Mouse (Mus musculus) myocyte (in vitro differentiated cells): ENCODE measurements around the gene Lhx6. TPM values are rescaled to one million over a fixed set of nuclear protein-coding genes. Genes with fewer than 3 reads are reported as not detected.
A peak's percentile ranks its signal among the peaks of the same experiment; 100 is the strongest.

Experiments
- H3K27me3 ChIP-seq: one replicate; pipeline ENCODE4 v1.6.1; 2011; ENCODE audit not compliant: control insufficient read depth, insufficient read depth, insufficient read length
- H3K36me3 ChIP-seq: one replicate; pipeline ENCODE4 v1.6.1; 2011; ENCODE audit not compliant: control insufficient read depth, insufficient read depth
- H3K4me2 ChIP-seq: one replicate; pipeline ENCODE4 v1.6.1; 2011; ENCODE audit warnings: low read depth, control low read depth
- H3K4me3 ChIP-seq: one replicate; pipeline ENCODE4 v1.5.1; 2011; ENCODE audit warnings: mild to moderate bottlenecking, control low read depth, moderate library complexity
- H3K79me2 ChIP-seq: one replicate; pipeline ENCODE4 v1.6.1; 2011; ENCODE audit not compliant: control insufficient read depth, insufficient read depth
- H3ac ChIP-seq: one replicate; pipeline ENCODE4 v1.6.1; 2011; ENCODE audit not compliant: control insufficient read depth, insufficient read length
- CEBPB ChIP-seq: IDR thresholded peaks from 2 replicates; pipeline ENCODE4 v1.6.1; 2011; ENCODE audit warnings: mild to moderate bottlenecking, moderate library complexity; ENCODE audit not compliant: poor library complexity, insufficient read depth, severe bottlenecking
- E2F4 ChIP-seq: IDR thresholded peaks from one replicate; pipeline ENCODE4 v1.6.1; 2011; ENCODE audit warnings: mild to moderate bottlenecking, control low read depth, moderate library complexity; ENCODE audit not compliant: insufficient read depth
- MAX ChIP-seq: IDR thresholded peaks from one replicate; pipeline ENCODE4 v1.6.1; 2011; ENCODE audit warnings: low read depth, mild to moderate bottlenecking, control low read depth
- MYOD1 ChIP-seq, 3 experiments: IDR thresholded peaks; one replicate each; pipeline ENCODE4 v1.6.1; 2011; ENCODE audit warnings: control low read depth in 2 of 3, low read depth in 2 of 3, mild to moderate bottlenecking in 2 of 3, moderate library complexity in 1 of 3; ENCODE audit not compliant: insufficient read length in 2 of 3, control insufficient read depth in 1 of 3
- MYOG ChIP-seq, 3 experiments: IDR thresholded peaks; one replicate each; pipeline ENCODE4 v1.6.1; 2011; ENCODE audit warnings: control low read depth in 2 of 3, low read depth in 2 of 3, mild to moderate bottlenecking in 2 of 3; ENCODE audit not compliant: insufficient read length in 2 of 3, control insufficient read depth in 1 of 3, insufficient read depth in 1 of 3
- POLR2A ChIP-seq: IDR thresholded peaks from one replicate; pipeline ENCODE4 v1.6.1; 2011; ENCODE audit warnings: low read depth, mild to moderate bottlenecking, control low read depth, moderate library complexity; ENCODE audit not compliant: insufficient read length
- POLR2AphosphoS2 ChIP-seq: IDR thresholded peaks from one replicate; pipeline ENCODE4 v1.6.1; 2011; ENCODE audit warnings: low read depth, control low read depth; ENCODE audit not compliant: insufficient read length
- REST ChIP-seq: IDR thresholded peaks from one replicate; pipeline ENCODE4 v1.6.1; 2011; ENCODE audit warnings: mild to moderate bottlenecking, control low read depth, moderate library complexity; ENCODE audit not compliant: insufficient read depth, insufficient read length
- SRF ChIP-seq: IDR thresholded peaks from one replicate; pipeline ENCODE4 v1.6.1; 2011; ENCODE audit warnings: low read depth; ENCODE audit not compliant: control insufficient read depth, insufficient read length
- TCF12 ChIP-seq: IDR thresholded peaks from one replicate; pipeline ENCODE4 v1.6.1; 2011; ENCODE audit warnings: mild to moderate bottlenecking, control low read depth; ENCODE audit not compliant: poor library complexity, insufficient read depth, severe bottlenecking
- TCF3 ChIP-seq: IDR thresholded peaks from one replicate; pipeline ENCODE4 v1.6.1; 2011; ENCODE audit warnings: low read depth, control low read depth; ENCODE audit not compliant: insufficient read length
- USF1 ChIP-seq: IDR thresholded peaks from one replicate; pipeline ENCODE4 v1.6.1; 2011; ENCODE audit warnings: low read depth, mild to moderate bottlenecking, control low read depth, moderate library complexity
- polyA plus RNA-seq: library from polyadenylated mRNA; unstranded; fragments of >200 nt; fragmentation: generic; extraction: Trizol; gene quantifications from one replicate; pipeline ENCODE4 v1.2.1, GENCODE M21; 2012; ENCODE audit warnings: missing spikeins

The Lhx6 gene
- polyA plus RNA-seq, 1 experiment: 1.1 TPM

GRCm38 (mm10) chr2:36053249-36053648 lies 52.0 kb downstream of the Lhx6 start:
- Histone ChIP-seq H3K27me3 (no peaks in the 10 kb centered on the region), H3K4me3 (no peak overlapping the region), H3K36me3 (no peaks in the 10 kb centered on the region), H3ac (no peak overlapping the region), H3K4me2 (no peak overlapping the region), H3K79me2 (peaks cover 7% of the 10 kb centered on the region)
- TF ChIP-seq CEBPB (no peak), POLR2A (no peak), POLR2AphosphoS2 (no peak), TCF12 (no peak), E2F4 (no peak), MYOG (IDR thresholded peaks at IDR 0.05; ENCODE audit: control insufficient read depth in 1 of 3, insufficient read depth in 1 of 3, insufficient read length in 2 of 3, low read depth in 2 of 3) (no peak), MYOD1 (IDR thresholded peaks at IDR 0.05; ENCODE audit: control insufficient read depth in 1 of 3, insufficient read length in 2 of 3, low read depth in 2 of 3) (no peak), MAX (no peak)

GRCm38 (mm10) chr2:36049567-36049954 lies 55.6 kb downstream of the Lhx6 start:
- no peaks in the 10 kb centered on the region for H3K36me3 ChIP-seq
- TF ChIP-seq SRF (no peak), POLR2A (no peak), REST (no peak), CEBPB (no peak), MYOG (IDR thresholded peaks at IDR 0.05; ENCODE audit: control insufficient read depth in 1 of 3, insufficient read depth in 1 of 3, insufficient read length in 2 of 3, low read depth in 2 of 3) (no peak), E2F4 (no peak), TCF3 (no peak), USF1 (no peak), MAX (no peak), POLR2AphosphoS2 (no peak), MYOD1 (IDR thresholded peaks at IDR 0.05; ENCODE audit: control insufficient read depth in 1 of 3, insufficient read length in 2 of 3, low read depth in 2 of 3) (no peak), TCF12 (no peak)
- H3ac ChIP-seq: peak overlapping the region; percentile 50
- H3K79me2 ChIP-seq: peaks cover 42% of the 10 kb centered on the region
- H3K27me3 ChIP-seq: no peaks in the 10 kb centered on the region
- peak overlapping the region; percentile 41 for H3K4me2 ChIP-seq
- peak overlapping the region; percentile 76 for H3K4me3 ChIP-seq

GRCm38 (mm10) chr2:36048748-36049566 lies 56.3 kb downstream of the Lhx6 start, which contains the start of the genes Ndufa8 and Morn5:
Gene Ndufa8 (minus strand): TSS chr2:36049406.
Gene Morn5 (plus strand): TSS chr2:36049458.
- Histone ChIP-seq H3K79me2 (peaks cover 45% of the 10 kb centered on the region), H3ac (peak within 1 kb of the TSS; percentile 50), H3K27me3 (no peaks in the 10 kb centered on the region), H3K36me3 (peaks cover 1% of the 10 kb centered on the region), H3K4me2 (peak within 1 kb of the TSS; percentile 94), H3K4me3 (peak within 1 kb of the TSS; percentile 76)
- TF ChIP-seq POLR2A (peak; percentile 98), E2F4 (no peak), MYOD1 (IDR thresholded peaks at IDR 0.05; ENCODE audit: control insufficient read depth in 1 of 3, insufficient read length in 2 of 3, low read depth in 2 of 3) (peak; percentile 42 to 76 (median 68)), USF1 (no peak), MAX (no peak), MYOG (IDR thresholded peaks at IDR 0.05; ENCODE audit: control insufficient read depth in 1 of 3, insufficient read depth in 1 of 3, insufficient read length in 2 of 3, low read depth in 2 of 3) (peak; percentile 39 to 64 (median 42)), SRF (peak; percentile 80), REST (peak; percentile 4), POLR2AphosphoS2 (peak; percentile 96), TCF3 (no peak)

GRCm38 (mm10) chr2:36048164-36048563 lies 57.0 kb downstream of the Lhx6 start:
- peak overlapping the region; percentile 94 for H3K4me2 ChIP-seq
- no peaks in the 10 kb centered on the region for H3K27me3 ChIP-seq
- H3K4me3 ChIP-seq: peak overlapping the region; percentile 76
- H3K79me2 ChIP-seq: peaks cover 45% of the 10 kb centered on the region
- TF ChIP-seq E2F4: no peak
- TF ChIP-seq REST: no peak
- TF ChIP-seq MYOD1 (IDR thresholded peaks at IDR 0.05; ENCODE audit: control insufficient read depth in 1 of 3, insufficient read length in 2 of 3, low read depth in 2 of 3): no peak
- TF ChIP-seq SRF: no peak
- TF ChIP-seq CEBPB: no peak
- no peak for TF ChIP-seq POLR2AphosphoS2
- TF ChIP-seq MAX: no peak
- no peak for TF ChIP-seq TCF3
- TF ChIP-seq TCF12: no peak
- no peak for TF ChIP-seq MYOG (IDR thresholded peaks at IDR 0.05; ENCODE audit: control insufficient read depth in 1 of 3, insufficient read depth in 1 of 3, insufficient read length in 2 of 3, low read depth in 2 of 3)
- TF ChIP-seq POLR2A: no peak
- TF ChIP-seq USF1: no peak
- peak overlapping the region; percentile 50 for H3ac ChIP-seq
- H3K36me3 ChIP-seq: peaks cover 9% of the 10 kb centered on the region

GRCm38 (mm10) chr2:36040872-36041271 lies 64.3 kb downstream of the Lhx6 start:
- Histone ChIP-seq H3K4me3 (no peak overlapping the region), H3K27me3 (no peaks in the 10 kb centered on the region), H3K4me2 (no peak overlapping the region), H3K79me2 (peaks cover 34% of the 10 kb centered on the region), H3K36me3 (peaks cover 23% of the 10 kb centered on the region), H3ac (no peak overlapping the region)
- no peak for TF ChIP-seq POLR2AphosphoS2
- TF ChIP-seq REST: no peak
- TF ChIP-seq E2F4: no peak
- TF ChIP-seq POLR2A: no peak
- no peak for TF ChIP-seq CEBPB
- TF ChIP-seq TCF12: no peak
- TF ChIP-seq TCF3: no peak
- no peak for TF ChIP-seq MAX
- TF ChIP-seq USF1: no peak
- TF ChIP-seq MYOD1 (IDR thresholded peaks at IDR 0.05; ENCODE audit: control insufficient read depth in 1 of 3, insufficient read length in 2 of 3, low read depth in 2 of 3): no peak
- TF ChIP-seq SRF: no peak
- no peak for TF ChIP-seq MYOG (IDR thresholded peaks at IDR 0.05; ENCODE audit: control insufficient read depth in 1 of 3, insufficient read depth in 1 of 3, insufficient read length in 2 of 3, low read depth in 2 of 3)
